Mouse (Mus musculus): ENCODE data around the gene Dgcr8. TPM values are rescaled to one million over a fixed set of nuclear protein-coding genes. Genes with fewer than 3 reads are reported as not detected.

Gene Dgcr8
- 34.0 and 40.9 TPM in 2 replicates for polyA plus RNA-seq (2014; fragmentation: Nextera tagmentation; extraction: Ambion mirVana)

DNA sequence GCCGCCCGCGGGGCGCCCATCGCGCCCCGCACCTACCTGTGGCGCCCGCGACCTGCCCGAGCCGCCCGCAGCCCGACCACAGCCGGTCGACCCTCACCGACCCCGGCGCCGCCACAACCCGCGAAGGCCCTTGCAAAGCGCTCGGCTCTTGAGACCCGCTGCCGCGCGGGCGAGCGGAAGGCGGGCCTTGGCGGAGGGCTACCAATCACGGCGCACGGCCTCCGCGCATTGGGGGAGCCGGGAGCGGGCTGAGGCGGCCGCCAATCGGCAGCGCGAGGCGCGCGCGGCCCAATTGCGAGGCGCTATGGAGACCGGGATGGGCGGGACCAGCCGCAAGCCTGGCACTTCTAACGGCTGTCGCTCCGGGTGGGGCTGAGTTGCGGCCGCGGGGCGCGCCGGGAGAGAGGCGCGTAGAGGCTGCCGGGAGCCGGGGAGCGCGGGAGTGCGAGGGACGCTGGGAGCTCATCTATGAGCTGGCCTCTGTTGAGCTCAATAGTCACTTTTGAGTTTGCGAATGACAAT lies at the start of gene Dgcr8:
Gene Dgcr8, minus strand, starts transcription at position 180 of the 522 bp plus-strand sequence.
- no peaks in the 10 kb centered on the region for H3K27me3 ChIP-seq (ENCODE audit: control insufficient read depth, insufficient read depth, low read length)
- WGBS = under 1% methylated on average over 68 of the region's 71 CpGs

GRCm38 (mm10) chr16:18337261-18337660 lies 48.2 kb upstream of the Dgcr8 start:
- Histone ChIP-seq H3K4me3 (ENCODE audit: low read depth, low read length) (no peak overlapping the region), H3K4me2 (ENCODE audit: low read depth) (no peak overlapping the region), H3K4me1 (ENCODE audit: control insufficient read depth, insufficient read depth, low read length) (no peaks in the 10 kb centered on the region; the same call in 1 of the 2 replicates), H3K27me3 (ENCODE audit: control insufficient read depth, insufficient read depth, low read length) (no peaks in the 10 kb centered on the region), H3K9ac (ENCODE audit: low read length) (no peak overlapping the region), H3K27ac (ENCODE audit: low read depth, low read length) (no peak overlapping the region), H3K9me3 (ENCODE audit: control insufficient read depth, low read length) (no peaks in the 10 kb centered on the region), H3K36me3 (ENCODE audit: control insufficient read depth, insufficient read depth, low read length) (no peaks in the 10 kb centered on the region)
- ATAC-seq (ENCODE audit: insufficient read depth, low FRiP score, low TSS enrichment) = no peak
- WGBS = 92% methylated on average over 4 of the region's 4 CpGs
- DNase-seq (ENCODE audit: low spot score) = no peak

More for the DNA sequence above, at the start of gene Dgcr8:
- peak within 1 kb of the TSS; percentile 97 for H3K9ac ChIP-seq (ENCODE audit: low read length)
- DNase-seq (ENCODE audit: low spot score) (peak; percentile 100), ATAC-seq (ENCODE audit: insufficient read depth, low FRiP score, low TSS enrichment) (peak; percentile 99)
- H3K9me3 ChIP-seq (ENCODE audit: control insufficient read depth, low read length) = no peaks in the 10 kb centered on the region
- peaks cover 17% of the 10 kb centered on the region for H3K4me1 ChIP-seq (ENCODE audit: control insufficient read depth, insufficient read depth, low read length)
- peak within 1 kb of the TSS; percentile 98 for H3K4me3 ChIP-seq (ENCODE audit: low read depth, low read length)
- peak within 1 kb of the TSS; percentile 83 for H3K27ac ChIP-seq (ENCODE audit: low read depth, low read length)
- peak within 1 kb of the TSS; percentile 98 for H3K4me2 ChIP-seq (ENCODE audit: low read depth)
- peaks cover 8% of the 10 kb centered on the region for H3K36me3 ChIP-seq (ENCODE audit: control insufficient read depth, insufficient read depth, low read length)

DNA sequence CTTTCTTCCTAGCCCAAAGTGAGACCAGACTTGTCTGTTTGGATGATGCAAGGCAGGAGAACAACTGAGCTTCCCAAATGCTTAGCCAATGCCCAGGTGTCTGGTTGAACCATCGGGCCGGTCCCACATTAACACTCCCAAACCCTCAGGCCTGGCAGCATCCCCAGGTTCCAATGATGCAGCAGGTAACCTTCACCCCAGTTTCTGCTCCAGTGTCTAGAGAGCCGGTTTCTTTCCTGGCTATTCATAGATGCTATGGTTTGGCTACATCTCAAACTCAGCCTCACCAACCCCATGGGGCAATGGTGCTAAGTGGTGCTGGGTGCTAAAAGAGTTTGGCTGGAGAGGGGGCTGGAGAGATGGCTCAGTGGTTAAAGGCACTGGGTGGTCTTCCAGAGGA lies 46.9 kb upstream of the Dgcr8 start:
- Histone ChIP-seq H3K9ac (ENCODE audit: low read length) (no peak overlapping the region), H3K4me2 (ENCODE audit: low read depth) (no peak overlapping the region), H3K9me3 (ENCODE audit: control insufficient read depth, low read length) (no peaks in the 10 kb centered on the region), H3K36me3 (ENCODE audit: control insufficient read depth, insufficient read depth, low read length) (no peaks in the 10 kb centered on the region), H3K27me3 (ENCODE audit: control insufficient read depth, insufficient read depth, low read length) (no peaks in the 10 kb centered on the region), H3K4me3 (ENCODE audit: low read depth, low read length) (no peak overlapping the region), H3K4me1 (ENCODE audit: control insufficient read depth, insufficient read depth, low read length) (no peaks in the 10 kb centered on the region; the same call in 1 of the 2 replicates), H3K27ac (ENCODE audit: low read depth, low read length) (no peak overlapping the region)
- ATAC-seq (ENCODE audit: insufficient read depth, low FRiP score, low TSS enrichment) = no peak
- DNase-seq (ENCODE audit: low spot score) = no peak
- WGBS = 90% methylated on average over 3 of the region's 3 CpGs

DNA sequence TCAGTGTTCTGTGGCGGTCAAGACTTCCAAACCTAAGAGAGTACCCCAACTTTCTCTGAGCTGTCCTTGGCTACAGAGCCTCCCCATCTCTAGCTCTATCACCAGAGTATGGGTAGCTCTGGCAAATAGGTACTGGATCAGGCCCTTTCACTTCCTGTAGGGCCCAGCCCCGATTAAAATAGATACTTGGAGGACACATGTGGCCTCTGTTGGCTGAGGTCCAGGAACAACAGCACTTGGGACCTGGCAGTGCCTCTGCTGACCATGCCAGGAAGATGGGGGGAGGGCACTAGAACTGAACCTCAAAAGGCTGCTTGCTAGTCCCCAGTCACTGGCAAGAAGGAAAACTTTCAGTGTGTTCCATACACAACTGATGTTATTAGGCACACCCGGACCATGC lies 44.9 kb upstream of the Dgcr8 start:
- H3K4me1 ChIP-seq (ENCODE audit: control insufficient read depth, insufficient read depth, low read length) = no peaks in the 10 kb centered on the region; the same call in 1 of the 2 replicates
- 84% methylated on average over 3 of the region's 3 CpGs for WGBS
- no peak for ATAC-seq (ENCODE audit: insufficient read depth, low FRiP score, low TSS enrichment)

DNA sequence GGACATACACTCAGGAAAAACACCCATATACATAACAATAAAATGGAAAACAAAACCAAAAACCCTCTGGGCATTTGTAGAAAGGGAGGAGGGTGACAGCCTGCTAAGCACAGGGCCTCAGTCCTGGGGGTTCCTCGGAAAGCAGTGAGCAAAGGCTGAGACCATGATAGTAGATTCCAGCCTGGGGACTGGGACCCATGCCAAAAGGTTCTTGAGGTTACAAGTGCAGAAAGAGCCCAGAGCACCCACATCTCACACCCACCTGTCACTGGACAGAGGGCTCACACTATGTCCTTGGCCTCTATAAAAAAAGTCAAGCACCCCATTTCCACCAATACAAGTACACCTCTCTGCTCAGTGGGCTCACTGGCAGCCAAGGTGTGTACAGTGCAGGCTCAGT lies 39.5 kb upstream of the Dgcr8 start:
- no peak overlapping the region for H3K27ac ChIP-seq (ENCODE audit: low read depth, low read length)
- WGBS = 81% methylated on average over 1 of the region's 1 CpGs
- H3K4me2 ChIP-seq (ENCODE audit: low read depth) = no peak overlapping the region
- DNase-seq (ENCODE audit: low spot score) (no peak), ATAC-seq (ENCODE audit: insufficient read depth, low FRiP score, low TSS enrichment) (no peak)
- no peaks in the 10 kb centered on the region for H3K9me3 ChIP-seq (ENCODE audit: control insufficient read depth, low read length)
- H3K36me3 ChIP-seq (ENCODE audit: control insufficient read depth, insufficient read depth, low read length) = no peaks in the 10 kb centered on the region
- no peaks in the 10 kb centered on the region for H3K27me3 ChIP-seq (ENCODE audit: control insufficient read depth, insufficient read depth, low read length)
- H3K4me3 ChIP-seq (ENCODE audit: low read depth, low read length) = no peak overlapping the region
- H3K4me1 ChIP-seq (ENCODE audit: control insufficient read depth, insufficient read depth, low read length) = no peaks in the 10 kb centered on the region
- no peak overlapping the region for H3K9ac ChIP-seq (ENCODE audit: low read length)

More for the DNA sequence above, 44.9 kb upstream of the Dgcr8 start:
- H3K9ac ChIP-seq (ENCODE audit: low read length) = no peak overlapping the region
- no peaks in the 10 kb centered on the region for H3K27me3 ChIP-seq (ENCODE audit: control insufficient read depth, insufficient read depth, low read length)
- DNase-seq (ENCODE audit: low spot score) = no peak
- no peak overlapping the region for H3K4me2 ChIP-seq (ENCODE audit: low read depth)
- no peaks in the 10 kb centered on the region for H3K36me3 ChIP-seq (ENCODE audit: control insufficient read depth, insufficient read depth, low read length)
- H3K27ac ChIP-seq (ENCODE audit: low read depth, low read length) = no peak overlapping the region
- H3K9me3 ChIP-seq (ENCODE audit: control insufficient read depth, low read length) = no peaks in the 10 kb centered on the region
- H3K4me3 ChIP-seq (ENCODE audit: low read depth, low read length) = no peak overlapping the region

GRCm38 (mm10) chr16:18327936-18328335 lies 38.9 kb upstream of the Dgcr8 start:
- H3K27ac ChIP-seq (ENCODE audit: low read depth, low read length) = no peak overlapping the region
- no peaks in the 10 kb centered on the region for H3K27me3 ChIP-seq (ENCODE audit: control insufficient read depth, insufficient read depth, low read length)
- ATAC-seq (ENCODE audit: insufficient read depth, low FRiP score, low TSS enrichment) = no peak
- DNase-seq (ENCODE audit: low spot score) = no peak
- H3K36me3 ChIP-seq (ENCODE audit: control insufficient read depth, insufficient read depth, low read length) = no peaks in the 10 kb centered on the region
- no peak overlapping the region for H3K4me2 ChIP-seq (ENCODE audit: low read depth)
- no peaks in the 10 kb centered on the region for H3K9me3 ChIP-seq (ENCODE audit: control insufficient read depth, low read length)
- no peak overlapping the region for H3K4me3 ChIP-seq (ENCODE audit: low read depth, low read length)
- 91% methylated on average over 9 of the region's 9 CpGs for WGBS
- H3K4me1 ChIP-seq (ENCODE audit: control insufficient read depth, insufficient read depth, low read length) = no peaks in the 10 kb centered on the region
- H3K9ac ChIP-seq (ENCODE audit: low read length) = no peak overlapping the region

- no peak overlapping the region for H3K27ac ChIP-seq (ENCODE audit: low read depth, low read length)
These were observed 36.7 kb upstream of the Dgcr8 start for GRCm38 (mm10) chr16:18325741-18326140.

DNA sequence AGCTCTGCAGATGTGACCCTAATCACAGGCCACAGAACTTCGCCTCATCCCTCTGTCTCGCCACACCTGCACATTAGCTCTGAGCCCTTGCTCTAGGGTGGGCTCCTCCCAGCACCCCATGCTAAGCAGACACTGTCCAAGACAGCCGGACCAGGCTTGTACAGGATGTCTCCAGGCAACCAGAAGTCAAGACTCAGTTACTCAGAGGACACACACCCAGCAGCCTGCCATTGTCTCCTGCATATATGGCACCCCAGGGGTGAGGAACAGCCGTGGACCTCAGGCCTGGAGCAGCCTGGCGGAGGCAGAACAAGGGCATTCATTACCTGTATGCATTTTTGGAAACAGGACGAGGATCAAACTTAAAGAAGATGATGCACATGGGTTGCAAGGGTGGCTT lies 35.0 kb upstream of the Dgcr8 start:
- DNase-seq (ENCODE audit: low spot score) = no peak
- no peaks in the 10 kb centered on the region for H3K4me1 ChIP-seq (ENCODE audit: control insufficient read depth, insufficient read depth, low read length)
- 81% methylated on average over 6 of the region's 6 CpGs for WGBS
- no peak for ATAC-seq (ENCODE audit: insufficient read depth, low FRiP score, low TSS enrichment)
- H3K9me3 ChIP-seq (ENCODE audit: control insufficient read depth, low read length) = no peaks in the 10 kb centered on the region
- H3K27me3 ChIP-seq (ENCODE audit: control insufficient read depth, insufficient read depth, low read length) = no peaks in the 10 kb centered on the region
- no peak overlapping the region for H3K9ac ChIP-seq (ENCODE audit: low read length)
- H3K4me3 ChIP-seq (ENCODE audit: low read depth, low read length) = no peak overlapping the region
- no peak overlapping the region for H3K4me2 ChIP-seq (ENCODE audit: low read depth)
- H3K27ac ChIP-seq (ENCODE audit: low read depth, low read length) = no peak overlapping the region
- no peaks in the 10 kb centered on the region for H3K36me3 ChIP-seq (ENCODE audit: control insufficient read depth, insufficient read depth, low read length)

More at GRCm38 (mm10) chr16:18325741-18326140, 36.7 kb upstream of the Dgcr8 start:
- no peak for ATAC-seq (ENCODE audit: insufficient read depth, low FRiP score, low TSS enrichment)
- H3K36me3 ChIP-seq (ENCODE audit: control insufficient read depth, insufficient read depth, low read length) = no peaks in the 10 kb centered on the region
- WGBS = 74% methylated on average over 4 of the region's 4 CpGs
- H3K4me1 ChIP-seq (ENCODE audit: control insufficient read depth, insufficient read depth, low read length) = no peaks in the 10 kb centered on the region
- H3K9ac ChIP-seq (ENCODE audit: low read length) = no peak overlapping the region
- no peaks in the 10 kb centered on the region for H3K9me3 ChIP-seq (ENCODE audit: control insufficient read depth, low read length)
- DNase-seq (ENCODE audit: low spot score) = no peak
- H3K4me3 ChIP-seq (ENCODE audit: low read depth, low read length) = no peak overlapping the region
- H3K27me3 ChIP-seq (ENCODE audit: control insufficient read depth, insufficient read depth, low read length) = no peaks in the 10 kb centered on the region
- H3K4me2 ChIP-seq (ENCODE audit: low read depth) = no peak overlapping the region

DNA sequence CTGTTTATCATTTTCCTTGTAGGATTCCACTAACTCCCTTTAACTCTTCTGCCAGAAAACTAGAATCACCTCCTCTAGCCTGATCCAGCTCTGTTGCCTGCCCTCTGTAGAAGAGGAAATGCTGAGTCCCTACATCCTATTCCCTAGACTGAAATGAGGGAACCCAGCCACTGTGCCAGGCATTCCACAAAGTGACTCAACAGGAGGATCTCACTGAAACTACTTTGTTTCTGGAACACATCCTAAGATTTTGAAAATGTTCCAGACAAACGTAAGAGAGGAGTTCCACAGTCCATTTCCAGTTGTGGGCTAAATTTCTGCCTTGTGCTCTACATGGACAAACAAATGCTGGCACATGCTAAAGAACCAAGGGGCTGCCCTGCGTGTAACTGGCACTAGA lies 34.4 kb upstream of the Dgcr8 start:
- H3K4me1 ChIP-seq (ENCODE audit: control insufficient read depth, insufficient read depth, low read length) = no peaks in the 10 kb centered on the region
- no peaks in the 10 kb centered on the region for H3K9me3 ChIP-seq (ENCODE audit: control insufficient read depth, low read length)
- H3K36me3 ChIP-seq (ENCODE audit: control insufficient read depth, insufficient read depth, low read length) = no peaks in the 10 kb centered on the region
- no peak overlapping the region for H3K4me3 ChIP-seq (ENCODE audit: low read depth, low read length)
- no peak overlapping the region for H3K4me2 ChIP-seq (ENCODE audit: low read depth)
- no peak overlapping the region for H3K27ac ChIP-seq (ENCODE audit: low read depth, low read length)
- no peaks in the 10 kb centered on the region for H3K27me3 ChIP-seq (ENCODE audit: control insufficient read depth, insufficient read depth, low read length)
- H3K9ac ChIP-seq (ENCODE audit: low read length) = no peak overlapping the region
- WGBS = 87% methylated on average over 2 of the region's 2 CpGs
- DNase-seq (ENCODE audit: low spot score) (no peak), ATAC-seq (ENCODE audit: insufficient read depth, low FRiP score, low TSS enrichment) (no peak)
